Mouse (Mus musculus) stomach, postnatal 0 days (tissue): ENCODE results near the gene Gfra1. TPM values are rescaled to one million over a fixed set of nuclear protein-coding genes. Genes with fewer than 3 reads are reported as not detected.

ENCODE experiments used
- ATAC-seq: fragments of 200-750 bp; cut with Nextera tagmentation; 2 replicates; pipeline ENCODE4 v1.8.0; 2017; ENCODE audit not compliant: low FRiP score, low TSS enrichment
- DNase-seq: peaks from one replicate; pipeline ENCODE4 v3.0.0-alpha.2; 2016; ENCODE audit warnings: low spot score
- H3K27ac ChIP-seq: fragments of 300-500 bp; sonication (generic); replicated peaks from 2 replicates; pipeline ENCODE4 v1.5.1; 2014; ENCODE audit warnings: mild to moderate bottlenecking, control low read depth
- H3K27me3 ChIP-seq: fragments of 300-500 bp; sonication (generic); 2 replicates; pipeline ENCODE4 v1.6.1; 2014; ENCODE audit warnings: low read length; ENCODE audit not compliant: control insufficient read depth, insufficient read depth
- H3K36me3 ChIP-seq: fragments of 300-500 bp; sonication (generic); 2 replicates; pipeline ENCODE4 v1.6.1; 2014; ENCODE audit warnings: low read length, mixed read lengths; ENCODE audit not compliant: control insufficient read depth, insufficient read depth
- H3K4me1 ChIP-seq: fragments of 300-500 bp; sonication (generic); replicated peaks from 2 replicates; pipeline ENCODE4 v1.6.1; 2014; ENCODE audit warnings: antibody characterized with exemption; ENCODE audit not compliant: control insufficient read depth, insufficient read depth
- H3K4me2 ChIP-seq: fragments of 300-500 bp; sonication (generic); replicated peaks from 2 replicates; pipeline ENCODE4 v1.6.1; 2014; ENCODE audit warnings: low read depth, mild to moderate bottlenecking, control low read depth, moderate library complexity
- H3K4me3 ChIP-seq: fragments of 300-500 bp; sonication (generic); 2 replicates; pipeline ENCODE4 v1.5.1; 2014; ENCODE audit warnings: low read depth, low read length, control low read depth
- H3K9ac ChIP-seq: fragments of 300-500 bp; sonication (generic); 2 replicates; pipeline ENCODE4 v1.6.1; 2014; ENCODE audit warnings: mild to moderate bottlenecking, low read length, control low read depth, mixed read lengths
- H3K9me3 ChIP-seq: fragments of 300-500 bp; sonication (generic); 2 replicates; pipeline ENCODE4 v1.6.1; 2016; ENCODE audit warnings: low read length; ENCODE audit not compliant: control insufficient read depth
- CTCF ChIP-seq: IDR thresholded peaks from 2 replicates; pipeline ENCODE4 v1.5.1; 2016; ENCODE audit warnings: antibody characterized with exemption, low read depth, mild to moderate bottlenecking, moderate library complexity
- EP300 ChIP-seq: optimal IDR thresholded peaks from 2 replicates; pipeline ENCODE3; 2016; ENCODE audit warnings: antibody characterized with exemption
- WGBS: fragments of 180-500 bp; shearing (Covaris S2); extraction: QIAGEN DNeasy Blood & Tissue Kit; methylation state at CpG from one replicate; pipeline ENCODE4 v1.1.7; 2014; 5-methylcytosine and 5-hydroxymethylcytosine counted together
- polyA plus RNA-seq: library from polyadenylated mRNA; unstranded; fragments of >200 nt; fragmentation: Nextera tagmentation; extraction: Ambion mirVana; gene quantifications from 2 replicates; pipeline ENCODE4 v1.2.1, GENCODE M21; 2015

The Gfra1 gene
- polyA plus RNA-seq, 1 experiment from 2014 or later, result 9.1 TPM

DNA sequence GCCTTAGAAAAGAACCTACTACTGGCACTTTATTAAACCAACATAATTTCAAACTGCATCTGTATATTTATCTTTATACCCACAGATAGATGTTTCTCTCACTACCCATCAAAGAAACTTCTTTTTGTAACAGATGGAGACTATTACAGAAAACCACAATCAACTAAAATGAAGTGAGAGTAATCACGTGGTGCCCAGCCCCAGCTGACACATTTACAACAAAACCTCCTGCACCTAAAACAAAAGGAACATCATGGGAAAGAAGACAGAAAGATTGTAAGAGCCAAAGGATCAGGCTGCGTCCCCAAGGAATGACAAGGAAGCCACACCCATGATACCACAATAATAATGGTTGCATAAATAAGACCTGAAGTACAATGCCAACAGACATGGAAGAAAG is 143.2 kb downstream of the Gfra1 start:
- H3K4me1 ChIP-seq, result no peaks in the 10 kb centered on the region
- 80% methylated on average over 2 of the region's 2 CpGs for WGBS
- no peak overlapping the region for H3K9ac ChIP-seq
- no peak overlapping the region for H3K4me2 ChIP-seq
- no peaks in the 10 kb centered on the region for H3K27me3 ChIP-seq
- DNase-seq (no peak), ATAC-seq (no peak)
- H3K36me3 ChIP-seq, result no peaks in the 10 kb centered on the region
- TF ChIP-seq EP300 (no peak), CTCF (no peak)
- H3K9me3 ChIP-seq, result peaks cover 5% of the 10 kb centered on the region; the same call in 1 of the 2 replicates
- H3K4me3 ChIP-seq, result no peak overlapping the region
- no peak overlapping the region for H3K27ac ChIP-seq

DNA sequence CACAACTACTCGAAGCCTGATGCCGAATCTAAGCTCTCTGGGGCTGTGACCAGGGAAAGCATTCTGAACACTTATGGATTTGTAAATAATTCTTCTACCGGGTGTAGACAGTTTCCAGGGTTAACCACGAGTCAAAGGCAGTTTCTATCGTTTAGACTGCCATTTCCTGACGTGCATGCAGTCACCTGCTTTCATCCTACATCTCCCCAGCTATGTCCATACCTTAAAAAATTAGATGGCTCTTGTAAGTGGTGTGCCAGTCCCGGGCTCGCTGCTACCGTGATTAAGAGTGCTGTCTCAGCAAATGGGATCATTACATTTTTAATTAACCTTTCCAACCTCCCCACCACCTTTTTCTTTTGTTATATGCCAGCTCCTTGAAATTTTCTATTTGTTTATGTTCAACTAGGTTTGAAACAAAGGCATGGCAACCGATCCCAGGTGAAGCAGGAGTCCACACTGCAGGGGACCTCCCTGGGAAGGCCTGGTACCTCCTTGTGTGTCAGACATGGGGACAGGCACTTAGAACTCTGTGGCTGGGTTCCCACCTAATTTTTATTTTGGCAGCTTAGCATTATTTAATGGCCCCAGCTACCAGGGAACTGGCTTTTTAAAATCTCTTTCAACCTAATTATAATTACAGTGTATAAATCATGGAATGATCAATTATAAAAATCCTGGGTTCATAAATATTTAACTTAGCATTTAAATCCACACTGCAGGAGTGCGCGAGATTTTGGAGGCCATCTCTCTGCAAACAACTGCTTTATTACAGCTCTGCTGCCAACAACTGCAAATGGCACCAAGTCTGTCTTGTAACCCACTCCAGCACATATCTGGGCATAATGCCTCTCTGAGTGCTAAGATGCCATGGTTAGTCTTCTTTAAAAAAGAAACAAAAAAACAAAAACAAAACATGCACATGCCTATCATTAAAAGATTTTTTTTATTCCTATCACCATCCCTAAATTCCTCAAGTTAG is 145.1 kb downstream of the Gfra1 start:
- DNase-seq (no peak), ATAC-seq (no peak)
- Histone ChIP-seq H3K9me3 (peaks cover 5% of the 10 kb centered on the region; the same call in 1 of the 2 replicates), H3K4me3 (no peak overlapping the region), H3K9ac (no peak overlapping the region), H3K27me3 (no peaks in the 10 kb centered on the region), H3K36me3 (no peaks in the 10 kb centered on the region), H3K4me2 (no peak overlapping the region), H3K4me1 (no peaks in the 10 kb centered on the region), H3K27ac (no peak overlapping the region)
- WGBS, result 48% methylated on average over 12 of the region's 12 CpGs
- TF ChIP-seq CTCF (no peak), EP300 (no peak)

DNA sequence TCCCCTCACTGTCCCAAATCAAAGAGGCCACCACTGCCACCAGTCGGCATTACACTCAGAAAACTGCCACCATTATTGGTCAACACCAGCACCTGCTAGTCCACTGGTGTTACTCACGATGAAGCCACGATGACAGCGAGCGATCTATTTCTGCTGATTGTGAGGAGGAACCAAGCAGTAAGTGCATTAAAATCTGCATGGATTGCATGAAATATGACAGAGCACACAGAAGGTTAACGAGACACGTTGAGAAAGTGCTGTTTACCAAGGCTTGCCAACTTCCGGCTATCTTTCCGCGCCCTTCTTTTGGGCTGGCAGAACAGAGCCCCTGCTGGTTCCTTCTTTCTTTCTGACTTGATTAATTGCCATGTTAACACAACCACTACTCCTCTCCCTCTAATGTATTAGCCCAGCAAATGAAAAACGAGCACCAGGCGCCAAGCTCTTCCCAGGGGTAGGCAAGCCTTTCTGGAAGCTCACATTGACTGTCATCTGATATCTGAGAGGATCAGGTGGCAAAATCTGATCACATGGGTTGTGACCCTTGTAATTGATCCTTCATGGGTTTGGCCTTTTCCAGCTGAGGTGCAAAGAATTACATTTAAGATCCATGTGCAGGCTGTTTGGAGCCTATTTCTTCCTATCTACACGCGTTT is 146.0 kb downstream of the Gfra1 start:
- no peak for ATAC-seq
- Histone ChIP-seq H3K9me3 (peaks cover 5% of the 10 kb centered on the region; the same call in 1 of the 2 replicates), H3K4me1 (no peaks in the 10 kb centered on the region), H3K27me3 (no peaks in the 10 kb centered on the region), H3K4me2 (no peak overlapping the region), H3K4me3 (no peak overlapping the region), H3K36me3 (no peaks in the 10 kb centered on the region), H3K9ac (no peak overlapping the region), H3K27ac (no peak overlapping the region)
- DNase-seq, result no peak
- 66% methylated on average over 14 of the region's 14 CpGs for WGBS
- no peak for TF ChIP-seq EP300
- no peak for TF ChIP-seq CTCF

DNA sequence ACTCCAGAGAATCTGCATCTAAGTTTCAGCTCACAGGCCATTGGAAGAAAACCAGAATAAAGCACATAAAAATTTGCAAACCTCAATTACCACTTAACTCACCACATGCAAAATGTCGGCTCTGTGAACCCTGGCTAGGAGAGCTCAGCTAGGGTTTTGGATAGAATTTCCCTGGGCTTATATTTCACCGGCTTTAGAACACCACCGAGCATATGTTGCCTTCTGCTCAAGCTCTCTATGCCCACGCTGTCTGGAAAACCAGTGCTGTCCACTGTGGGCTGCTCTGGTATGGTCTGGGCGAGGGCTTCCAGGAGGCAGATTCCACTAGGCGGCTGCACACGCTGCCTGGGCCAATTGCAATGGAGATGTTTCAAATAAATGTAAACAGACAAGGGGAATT is 154.6 kb downstream of the Gfra1 start:
- Histone ChIP-seq H3K4me2 (no peak overlapping the region), H3K4me1 (no peaks in the 10 kb centered on the region), H3K36me3 (no peaks in the 10 kb centered on the region), H3K9ac (no peak overlapping the region), H3K9me3 (no peaks in the 10 kb centered on the region), H3K27me3 (no peaks in the 10 kb centered on the region), H3K4me3 (no peak overlapping the region), H3K27ac (no peak overlapping the region)
- no peak for ATAC-seq
- TF ChIP-seq CTCF (no peak), EP300 (no peak)
- DNase-seq, result no peak
- WGBS, result 70% methylated on average over 7 of the region's 7 CpGs

DNA sequence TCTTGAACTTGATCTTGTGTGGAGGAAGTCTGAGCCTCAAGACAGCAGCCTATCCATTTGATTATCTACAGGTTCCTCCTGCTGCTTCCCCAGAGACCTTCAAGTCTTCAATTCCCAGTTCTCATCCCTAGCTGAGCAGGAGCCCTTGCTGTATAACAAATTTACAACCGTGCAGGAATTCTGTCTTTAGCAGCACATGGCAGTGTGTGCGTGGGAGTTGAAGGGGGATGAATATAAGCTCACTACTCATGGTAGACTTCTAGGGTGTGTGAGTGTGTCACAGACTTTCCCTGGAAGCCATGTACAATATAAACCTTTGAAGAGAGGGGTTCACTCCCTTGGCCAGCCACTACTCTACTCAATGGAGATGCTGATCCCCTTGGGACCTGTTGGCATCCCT is 157.8 kb downstream of the Gfra1 start:
- 81% methylated on average over 2 of the region's 2 CpGs for WGBS

DNA sequence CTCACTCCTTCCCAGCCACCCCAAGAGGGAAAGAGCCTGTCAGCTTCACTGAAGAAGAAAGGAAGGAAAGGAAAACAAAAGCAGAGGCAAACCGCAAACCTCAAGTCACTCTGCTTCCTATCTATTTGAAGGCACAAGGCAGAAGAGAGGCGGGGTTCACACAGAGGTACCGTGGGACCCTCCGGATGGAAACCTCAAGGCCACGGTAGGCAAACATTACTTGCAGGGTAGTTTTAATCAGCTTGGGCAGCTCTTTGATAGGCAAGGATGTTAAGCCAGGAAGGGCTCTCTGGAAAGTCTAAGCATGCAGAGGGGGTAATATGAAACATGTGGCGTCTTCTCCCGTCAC is 158.9 kb downstream of the Gfra1 start:
- ATAC-seq, result no peak
- no peaks in the 10 kb centered on the region for H3K27me3 ChIP-seq
- TF ChIP-seq EP300 (no peak), CTCF (no peak)
- H3K9ac ChIP-seq, result no peak overlapping the region
- H3K9me3 ChIP-seq, result no peaks in the 10 kb centered on the region
- H3K4me2 ChIP-seq, result no peak overlapping the region
- H3K36me3 ChIP-seq, result no peaks in the 10 kb centered on the region
- H3K4me3 ChIP-seq, result no peak overlapping the region
- DNase-seq, result no peak
- WGBS, result 49% methylated on average over 7 of the region's 7 CpGs
- no peaks in the 10 kb centered on the region for H3K4me1 ChIP-seq
- H3K27ac ChIP-seq, result no peak overlapping the region

More for the DNA sequence above, 157.8 kb downstream of the Gfra1 start:
- no peaks in the 10 kb centered on the region for H3K4me1 ChIP-seq
- TF ChIP-seq CTCF (no peak), EP300 (no peak)
- no peaks in the 10 kb centered on the region for H3K36me3 ChIP-seq
- no peak overlapping the region for H3K9ac ChIP-seq
- H3K27me3 ChIP-seq, result no peaks in the 10 kb centered on the region
- no peak overlapping the region for H3K27ac ChIP-seq
- DNase-seq (no peak), ATAC-seq (no peak)
- no peaks in the 10 kb centered on the region for H3K9me3 ChIP-seq
- no peak overlapping the region for H3K4me3 ChIP-seq
- no peak overlapping the region for H3K4me2 ChIP-seq
